Mouse (Mus musculus) activated CD4-positive, CD25-positive, alpha-beta regulatory T cell, adult 9 weeks (primary cell): ENCODE data around the gene Tut7. TPM values are rescaled to one million over a fixed set of nuclear protein-coding genes. Genes with fewer than 3 reads are reported as not detected.

Source experiments
- polyA plus RNA-seq: library from polyadenylated mRNA; unstranded; fragments of 100-300 nt; shearing (Covaris generic); gene quantifications from one replicate; pipeline ENCODE4 v1.2.1, GENCODE M21; 2017

The Tut7 gene
- polyA plus RNA-seq, result 156 TPM

DNA sequence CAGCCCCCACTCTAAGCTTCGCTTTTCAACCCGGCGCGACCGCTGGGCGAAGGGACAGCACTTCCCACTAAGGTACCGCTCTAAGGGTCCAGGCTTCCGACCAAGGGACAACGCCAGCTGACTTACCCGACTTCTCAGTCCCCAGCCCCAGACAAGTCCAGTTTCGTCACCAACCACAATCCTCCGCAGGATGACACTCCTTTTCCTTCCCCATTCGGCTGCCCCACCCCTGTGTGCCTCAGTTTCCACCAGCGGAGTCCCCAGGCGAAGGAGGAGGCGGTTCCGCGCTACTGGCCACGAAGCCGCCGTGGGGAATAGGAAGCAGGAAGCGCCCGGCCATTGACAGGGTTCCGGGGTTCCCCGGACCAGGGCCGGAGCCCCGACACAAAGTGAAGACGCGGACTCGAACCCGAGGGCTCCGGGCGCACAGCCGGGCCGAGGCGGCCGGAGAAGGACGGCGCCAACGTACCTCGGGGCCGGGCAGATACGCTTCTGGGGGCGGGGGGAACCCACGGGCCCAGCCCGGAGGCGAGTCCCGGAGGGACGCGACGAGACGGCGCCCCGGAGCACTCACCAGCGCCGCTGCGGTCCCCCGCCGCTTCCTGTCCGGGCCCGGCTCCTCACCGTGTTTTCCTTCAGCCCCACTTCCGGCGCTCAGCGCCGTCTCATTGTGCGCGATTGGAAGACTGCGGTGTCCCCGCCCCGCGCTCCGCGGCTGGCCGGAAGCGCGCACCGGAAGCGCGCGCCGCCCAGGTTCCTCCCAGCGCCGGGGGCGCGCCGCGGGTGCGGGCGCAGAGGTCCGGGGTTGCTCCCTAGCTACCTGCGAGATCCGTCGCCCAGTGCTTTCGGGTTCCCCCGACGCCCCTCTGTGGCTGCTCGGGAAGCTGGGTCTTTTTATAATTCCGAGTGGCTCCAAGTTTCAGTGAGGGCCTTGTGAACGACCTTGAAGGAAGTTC is at the start of gene Tut7:
Gene Tut7, minus strand, starts transcription at position 641 of the 956 bp plus-strand sequence.

DNA sequence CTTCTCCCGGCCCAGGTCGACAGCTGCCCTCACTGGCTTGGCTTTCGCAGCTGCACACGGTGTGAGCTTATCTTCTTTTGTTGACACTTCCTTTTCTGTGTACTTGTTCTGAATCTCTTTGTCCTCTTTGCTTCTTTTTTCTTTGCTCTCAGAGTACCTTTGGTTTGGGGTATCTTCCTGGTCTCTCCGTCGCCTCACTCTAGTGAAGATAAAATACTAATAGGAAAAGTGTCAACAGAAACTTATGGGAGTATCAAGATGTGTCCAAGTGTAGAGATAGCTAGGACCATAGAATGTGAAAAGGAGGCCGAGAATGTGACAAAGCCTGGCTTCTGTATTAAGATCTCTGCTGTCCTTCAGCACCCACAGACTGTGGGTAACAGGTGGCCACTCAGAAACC is 40.8 kb downstream of the Tut7 start, which contains the start of gene Gm49354:
Gene Gm49354, minus strand, starts transcription at position 101 of the 400 bp plus-strand sequence.

DNA sequence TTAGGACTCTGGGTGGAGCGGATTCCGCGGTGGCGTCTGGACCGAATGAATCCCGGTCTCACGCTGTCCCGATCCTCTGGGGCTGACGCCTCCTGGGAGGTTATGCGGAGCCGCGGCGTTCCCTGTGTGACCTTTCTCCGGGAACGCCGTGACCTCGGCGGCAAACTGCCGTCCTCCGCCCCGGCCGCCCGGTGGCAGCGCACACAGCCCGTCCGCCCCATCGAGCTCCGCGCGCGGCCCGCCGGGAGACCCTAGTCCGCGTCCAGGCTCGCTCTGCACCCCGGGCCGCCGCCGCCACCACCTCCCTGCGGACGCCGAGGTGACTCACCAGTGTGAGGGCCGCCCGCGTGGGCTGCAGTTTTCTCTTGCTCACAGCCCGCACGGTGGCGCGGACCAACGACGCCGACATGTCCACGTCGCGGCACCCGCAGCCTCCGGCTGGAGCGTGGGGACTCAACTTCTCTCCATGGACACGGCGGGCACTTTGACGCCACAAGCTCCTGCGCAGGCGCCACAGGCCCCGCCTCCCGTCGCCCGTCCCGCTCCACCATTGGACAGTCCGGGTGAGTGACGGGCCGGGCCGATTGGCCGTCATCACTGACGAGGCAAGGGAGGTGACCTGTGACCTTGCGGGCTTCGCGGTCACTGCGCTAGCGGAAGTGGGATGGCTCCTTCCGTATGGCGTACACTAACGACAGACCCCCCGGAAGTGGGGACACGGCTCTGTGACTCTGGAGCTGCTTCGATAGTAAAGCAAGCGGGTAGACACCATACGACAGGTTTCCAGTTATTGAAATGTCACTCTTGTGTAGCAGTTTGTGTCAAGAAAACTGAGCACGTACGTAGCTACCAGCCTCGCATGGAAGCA is 53.4 kb downstream of the Tut7 start, which contains the start of gene Isca1:
Gene Isca1, minus strand, starts transcription at position 515 of the 868 bp plus-strand sequence.

GRCm38 (mm10) chr13:59746711-59747110 is 76.2 kb downstream of the Tut7 start, which contains the start of gene 1700014D04Rik:
TSS of gene 1700014D04Rik (minus strand) at chr13:59746752.

GRCm38 (mm10) chr13:59731652-59732051 is 91.3 kb downstream of the Tut7 start, which contains the start of gene Spata31d1d:
TSS of gene Spata31d1d (minus strand) at chr13:59731752.

Other genes with a start within 250 kb of the Tut7 start
- 18.7 TPM for gene Agtpbp1, start 237.9 kb downstream of the Tut7 start, polyA plus RNA-seq
- gene Naa35, start 237.9 kb downstream of the Tut7 start, polyA plus RNA-seq, result 66.5 TPM
- 37.4 TPM for gene Golm1, start 147.3 kb downstream of the Tut7 start, polyA plus RNA-seq
- gene 4921517D22Rik, start 129.0 kb downstream of the Tut7 start, polyA plus RNA-seq, result not detected
- gene Spata31d1a, start 112.8 kb downstream of the Tut7 start, polyA plus RNA-seq, result not detected
- gene Spata31d1b, start 110.9 kb downstream of the Tut7 start, polyA plus RNA-seq, result not detected
- not detected for gene Spata31d1d, start 91.4 kb downstream of the Tut7 start, polyA plus RNA-seq
- gene 1700014D04Rik, start 76.4 kb downstream of the Tut7 start, polyA plus RNA-seq, result not detected
- gene Isca1, start 53.3 kb downstream of the Tut7 start, polyA plus RNA-seq, result 65.4 TPM
- not detected for gene Gm49354, start 40.9 kb downstream of the Tut7 start, polyA plus RNA-seq